Mouse (Mus musculus): Measurements from ENCODE around the gene Ankrd17.
A peak's percentile ranks its signal among the peaks of the same experiment; 100 is the strongest.
"Not testable (repeated sequence)": the region's sequence is repeated elsewhere in the genome, so short reads cannot be mapped to it uniquely, and the experiment has no call there.

Gene Ankrd17

DNA sequence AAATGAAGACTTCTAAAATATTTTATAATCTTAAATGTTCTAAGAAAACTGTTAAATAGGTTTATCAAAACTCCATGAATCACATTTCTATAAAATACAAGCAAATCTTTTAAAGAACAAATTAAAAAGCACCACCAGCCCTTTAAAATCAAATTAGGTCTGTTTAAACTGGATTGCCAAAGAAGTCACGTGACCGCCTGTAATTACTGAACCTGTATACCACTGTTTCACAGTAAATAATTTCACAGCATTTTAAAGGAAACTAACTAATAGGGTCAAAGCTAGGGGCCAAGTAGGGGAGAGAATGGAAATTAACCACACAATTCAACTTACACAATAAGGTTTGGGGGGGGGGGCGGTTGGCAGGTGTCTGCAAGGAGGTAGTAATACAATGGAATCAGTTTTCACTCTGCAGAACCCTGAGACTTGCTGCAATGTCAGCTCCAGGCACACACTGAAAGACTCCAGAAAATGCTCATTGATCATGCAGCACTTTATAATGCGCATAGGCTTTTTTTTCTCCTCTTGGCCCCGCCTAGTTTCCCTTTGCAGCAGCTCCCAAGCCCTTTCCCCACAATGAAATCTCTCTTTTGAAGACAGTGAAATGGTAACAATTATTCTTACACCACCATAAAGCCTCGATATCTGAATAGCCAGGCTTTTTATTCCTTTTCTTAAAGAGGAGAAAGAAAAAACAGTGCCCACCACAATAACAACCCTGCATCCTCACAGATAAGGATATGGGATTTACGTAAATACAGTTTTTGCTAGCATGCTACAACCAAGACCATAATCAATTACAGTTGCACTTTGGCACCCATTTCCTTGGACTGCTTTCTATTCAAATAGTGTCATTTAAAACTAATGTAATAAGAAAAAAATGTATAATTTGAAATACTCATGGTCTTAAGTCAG is 27.9 kb downstream of the Ankrd17 start:
- DNase-seq (ENCODE audit: low spot score in 2 of 2): no peak

GRCm38 (mm10) chr5:90332478-90332877 is 33.9 kb downstream of the Ankrd17 start:
- DNase-seq (ENCODE audit: low spot score in 2 of 2): no peak

GRCm38 (mm10) chr5:90331071-90331470 is 35.3 kb downstream of the Ankrd17 start:
- DNase-seq (ENCODE audit: low spot score in 2 of 2): no peak

- DNase-seq (ENCODE audit: low spot score in 2 of 2): no peak
Measured at GRCm38 (mm10) chr5:90298396-90298795, 68.0 kb downstream of the Ankrd17 start.

GRCm38 (mm10) chr5:90289887-90290286 is 76.5 kb downstream of the Ankrd17 start:
- DNase-seq (ENCODE audit: low spot score in 2 of 2): no peak

GRCm38 (mm10) chr5:90286559-90286958 is 79.8 kb downstream of the Ankrd17 start:
- no peak for DNase-seq (ENCODE audit: low spot score in 2 of 2)

- no peak for DNase-seq (ENCODE audit: low spot score in 2 of 2)
Measured at GRCm38 (mm10) chr5:90280061-90280460, 86.3 kb downstream of the Ankrd17 start.

- DNase-seq (ENCODE audit: low spot score in 2 of 2): no peak
Measured at GRCm38 (mm10) chr5:90279418-90279817, 87.0 kb downstream of the Ankrd17 start.

- DNase-seq (ENCODE audit: low spot score in 2 of 2): no peak
Measured at GRCm38 (mm10) chr5:90277443-90277842, 88.9 kb downstream of the Ankrd17 start.

DNA sequence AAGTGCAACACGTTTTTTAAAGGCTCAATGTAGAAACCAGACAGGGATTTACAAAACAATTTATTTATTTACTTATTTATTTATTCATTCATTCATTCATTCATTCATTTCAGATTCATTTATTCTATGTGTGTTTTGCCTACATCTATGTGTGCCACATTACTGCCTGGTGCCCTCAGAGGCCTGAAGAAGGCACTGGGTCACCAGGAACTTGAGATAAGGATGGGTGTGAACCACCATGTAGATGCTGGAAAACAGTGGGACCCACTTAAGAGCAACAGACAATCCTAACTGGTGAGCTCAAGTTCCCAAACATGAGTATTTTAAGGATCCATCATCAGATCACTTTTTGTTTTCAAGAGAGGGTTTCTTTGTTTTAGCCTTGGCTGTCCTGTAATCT is 91.6 kb downstream of the Ankrd17 start:
- no peak for DNase-seq (ENCODE audit: low spot score in 2 of 2)

GRCm38 (mm10) chr5:90262230-90262629 is 104.1 kb downstream of the Ankrd17 start:
- DNase-seq (ENCODE audit: low spot score in 2 of 2): not testable (repeated sequence)

GRCm38 (mm10) chr5:90257023-90257422 is 109.4 kb downstream of the Ankrd17 start:
- DNase-seq (ENCODE audit: low spot score in 2 of 2): no peak

DNA sequence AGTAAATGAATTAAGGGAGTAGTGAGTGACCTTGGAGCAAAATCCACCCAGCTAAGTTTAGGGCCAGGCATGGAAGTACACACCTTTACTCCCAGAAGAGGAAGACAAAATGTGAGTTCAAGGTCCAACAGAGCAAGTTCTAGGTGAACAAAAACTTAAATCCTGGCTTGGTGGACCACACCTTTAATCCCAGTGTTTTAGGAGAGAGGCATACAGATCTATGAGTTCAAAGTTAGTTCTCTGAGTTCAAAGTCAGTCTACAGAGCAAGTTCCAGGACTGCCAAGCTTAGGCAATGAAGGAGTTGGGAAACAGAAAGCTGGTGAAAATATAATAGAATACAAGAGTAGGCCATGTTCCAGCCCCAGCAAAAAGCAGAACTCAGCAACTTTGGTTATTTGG is 118.9 kb downstream of the Ankrd17 start:
- DNase-seq (ENCODE audit: low spot score in 2 of 2): no peak

GRCm38 (mm10) chr5:90246987-90247386 is 119.4 kb downstream of the Ankrd17 start:
- no peak for DNase-seq (ENCODE audit: low spot score in 2 of 2)

- DNase-seq (ENCODE audit: low spot score in 2 of 2): no peak
Measured at GRCm38 (mm10) chr5:90246567-90246966, 119.8 kb downstream of the Ankrd17 start.

DNA sequence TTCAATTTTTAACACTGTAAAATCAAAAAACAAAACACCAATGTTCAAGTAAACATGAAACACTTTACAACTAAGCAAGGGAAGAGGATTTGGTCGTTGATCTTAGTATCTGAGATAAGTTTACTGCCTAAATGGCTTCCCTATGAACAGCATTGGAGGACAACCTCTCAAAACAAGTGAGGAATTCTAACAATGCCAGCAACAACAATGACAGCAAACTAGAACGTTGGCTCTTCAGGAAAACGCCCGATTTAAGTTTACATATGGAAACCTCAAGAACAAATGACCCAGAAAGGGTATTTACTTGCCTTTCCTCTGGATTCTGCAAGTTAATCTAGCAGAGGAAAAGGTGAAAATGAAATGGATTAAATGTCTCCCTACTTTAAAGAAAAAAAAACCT is 121.0 kb downstream of the Ankrd17 start:
- DNase-seq (ENCODE audit: low spot score in 2 of 2): no peak

GRCm38 (mm10) chr5:90235217-90235616 is 131.2 kb downstream of the Ankrd17 start:
- no peak for DNase-seq (ENCODE audit: low spot score in 2 of 2)

GRCm38 (mm10) chr5:90233305-90233704 is 133.1 kb downstream of the Ankrd17 start:
- DNase-seq (ENCODE audit: low spot score in 2 of 2): no peak

- DNase-seq (ENCODE audit: low spot score in 2 of 2): no peak
Measured at GRCm38 (mm10) chr5:90229760-90230159, 136.6 kb downstream of the Ankrd17 start.

DNA sequence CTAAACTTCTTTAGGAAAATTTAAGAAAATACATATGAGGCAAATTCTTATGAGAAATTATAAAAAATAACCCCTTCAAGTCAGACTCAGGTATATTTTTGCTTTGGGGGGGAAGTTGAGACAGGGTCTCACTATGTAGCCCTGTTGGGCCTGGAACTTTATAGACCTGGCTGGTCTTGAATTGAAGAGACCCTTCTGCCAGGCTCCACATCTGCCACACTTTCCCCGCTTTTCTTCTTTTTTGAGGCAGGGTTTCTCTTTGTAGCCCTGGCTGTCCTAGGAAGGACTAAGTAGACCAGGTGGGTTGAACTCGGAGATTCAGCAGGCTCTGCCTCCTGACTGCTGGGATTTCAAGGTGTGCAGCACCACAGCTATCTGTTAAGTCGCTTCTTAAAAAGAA is 139.7 kb downstream of the Ankrd17 start:
- DNase-seq (ENCODE audit: low spot score in 2 of 2): no peak

DNA sequence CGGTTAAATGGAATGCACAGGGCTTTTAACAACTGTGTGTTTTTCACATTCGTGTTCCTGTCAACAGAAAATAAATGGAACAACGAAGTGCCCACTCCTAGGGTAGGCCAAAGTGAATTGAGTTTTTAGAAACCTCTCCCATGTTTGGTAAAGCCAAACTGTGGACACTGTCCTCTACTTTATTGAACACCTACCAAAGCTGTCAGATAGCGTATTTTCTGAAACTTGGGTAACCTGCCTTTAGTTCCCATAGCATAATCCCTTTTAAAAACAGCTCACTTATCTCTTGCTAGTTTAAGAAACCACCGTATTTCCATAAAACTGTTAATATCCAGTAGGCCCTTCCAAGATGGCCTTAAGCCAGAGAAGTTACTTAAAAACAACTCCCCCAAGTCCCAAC is 141.6 kb downstream of the Ankrd17 start:
- no peak for DNase-seq (ENCODE audit: low spot score in 2 of 2)

DNA sequence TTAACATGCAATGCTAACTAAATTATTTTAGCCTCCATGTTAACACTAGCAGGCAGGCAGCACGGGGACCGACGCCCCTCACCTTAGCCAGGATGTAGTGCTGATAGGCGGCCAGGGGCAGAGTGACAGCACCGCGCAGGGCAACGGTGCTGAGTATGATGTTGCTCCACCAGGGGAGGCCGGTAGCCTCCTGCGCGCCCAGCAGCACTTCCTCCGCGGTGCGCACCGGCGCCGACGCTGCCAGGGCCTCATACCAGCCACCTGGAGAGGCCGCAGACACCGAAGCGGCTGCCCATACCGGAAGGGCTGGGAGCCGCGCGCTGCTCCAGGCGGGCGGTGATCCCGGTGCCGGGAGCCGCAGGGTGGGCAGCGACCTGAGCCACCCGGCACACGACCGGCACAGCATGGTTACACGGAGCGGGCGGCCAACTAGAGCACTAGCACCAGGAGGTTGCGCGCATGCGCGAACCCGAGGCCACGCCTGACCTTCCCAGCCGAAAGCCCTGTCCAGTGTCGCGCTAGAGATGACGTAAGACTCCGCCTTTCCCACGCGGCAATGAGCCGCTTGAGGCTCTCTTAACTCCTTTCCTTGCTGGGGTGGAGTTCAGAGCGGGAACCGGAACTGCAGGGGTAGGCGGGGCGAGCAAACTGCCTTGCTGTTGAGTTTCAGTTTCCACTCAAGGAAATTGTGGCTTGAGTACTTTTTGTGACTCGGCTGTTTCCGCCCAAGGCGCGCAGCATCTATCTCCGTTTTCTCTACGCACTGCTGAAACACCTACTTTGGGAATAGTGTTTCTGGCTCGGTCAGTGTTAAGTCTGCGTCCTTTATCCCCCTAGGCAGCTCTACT is 142.6 kb downstream of the Ankrd17 start, which contains the start of gene Cox18:
Gene Cox18 (minus strand): TSS at position 468 of the 848 bp plus-strand sequence.
- DNase-seq (ENCODE audit: low spot score in 2 of 2): peak; percentile 99

DNA sequence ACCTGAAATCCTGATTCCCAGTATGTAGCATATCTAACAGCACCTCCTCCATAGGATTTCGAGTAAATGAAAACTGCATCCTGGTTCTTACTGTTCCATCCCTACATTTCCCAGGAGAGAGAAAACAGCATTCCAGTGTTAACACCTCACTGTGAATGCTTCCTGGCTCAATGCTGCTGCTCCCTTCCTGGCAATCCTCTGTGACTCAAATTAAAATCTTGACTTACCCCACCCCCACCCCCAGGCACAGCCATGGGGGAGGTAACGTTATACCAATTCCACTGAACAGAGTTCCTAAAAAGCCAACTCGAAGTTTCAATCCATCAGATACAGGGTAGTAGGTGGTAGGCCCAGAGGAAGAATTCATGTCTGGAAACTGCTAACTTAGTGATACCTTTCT is 143.4 kb downstream of the Ankrd17 start:
- no peak for DNase-seq (ENCODE audit: low spot score in 2 of 2)

Measured in right cerebral cortex, adult 2 months (tissue).